Mouse (Mus musculus): ENCODE measurements at regions not wholly inside any gene's neighbourhood (a gene's known extent, or its start where the extent isn't known, plus 50 kb on each side); places are given as distances from the start of the nearest gene placed in this dataset.

DNA sequence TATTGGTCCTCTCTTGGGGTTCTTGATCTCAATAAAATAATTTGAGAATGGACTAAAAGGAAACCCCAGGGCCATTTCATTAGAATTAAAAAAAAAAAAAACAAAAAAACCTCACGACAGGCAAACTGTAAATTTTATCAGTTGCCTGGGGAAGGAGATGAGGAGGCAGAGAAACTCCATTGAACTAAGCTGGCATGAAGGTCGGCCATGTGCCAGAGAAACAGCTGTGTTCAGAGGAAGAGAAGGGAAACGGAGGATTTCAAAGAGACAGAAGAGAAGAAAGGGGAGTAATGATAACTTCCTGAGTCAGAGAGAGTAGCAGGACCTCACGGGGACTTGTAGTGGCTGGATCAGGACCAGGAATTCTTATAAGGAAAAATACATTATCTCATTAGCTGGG lies 377.7 kb downstream of the Eipr1 start:
- DNase-seq: no peak
- WGBS (ENCODE audit: insufficient replicate concordance): 27% methylated on average over 4 of the region's 4 CpGs

DNA sequence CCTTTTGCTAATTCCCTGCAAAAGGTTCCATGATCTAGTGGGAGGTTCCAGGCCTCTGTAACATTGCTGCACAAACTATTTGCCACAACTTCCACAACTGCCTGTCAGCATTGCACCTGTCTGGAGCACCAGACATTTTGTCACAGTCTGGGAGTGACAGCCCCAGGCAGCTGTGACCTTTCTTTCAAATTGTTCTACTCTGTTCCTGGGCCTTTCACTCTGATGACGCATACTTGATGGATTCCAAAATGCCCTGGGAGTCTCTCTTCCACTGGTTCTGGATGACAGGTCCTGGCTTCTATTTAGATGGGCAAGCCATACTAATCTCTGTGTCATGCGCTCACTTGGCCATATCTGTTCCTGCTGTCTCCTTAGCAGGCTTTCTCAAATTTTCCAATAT lies 382.7 kb downstream of the Eipr1 start:
- H3K36me3 ChIP-seq: no peaks in the 10 kb centered on the region
- no peaks in the 10 kb centered on the region for H3K27me3 ChIP-seq
- H3K4me3 ChIP-seq (replicated peaks): no peak overlapping the region
- no peak overlapping the region for H3K9ac ChIP-seq
- ATAC-seq (ENCODE audit: low read depth): no peak
- no peak overlapping the region for H3K4me2 ChIP-seq
- no peaks in the 10 kb centered on the region for H3K4me1 ChIP-seq (replicated peaks)
- H3K9me3 ChIP-seq (replicated peaks): no peaks in the 10 kb centered on the region
- H3K27ac ChIP-seq: no peak overlapping the region
- no peak for DNase-seq
- WGBS (ENCODE audit: insufficient replicate concordance): 75% methylated on average over 2 of the region's 2 CpGs

More for the DNA sequence above, 377.7 kb downstream of the Eipr1 start:
- Histone ChIP-seq H3K4me1 (replicated peaks) (no peaks in the 10 kb centered on the region), H3K27ac (no peak overlapping the region), H3K4me3 (replicated peaks) (no peak overlapping the region), H3K4me2 (no peak overlapping the region), H3K36me3 (no peaks in the 10 kb centered on the region), H3K27me3 (no peaks in the 10 kb centered on the region), H3K9ac (no peak overlapping the region), H3K9me3 (replicated peaks) (no peaks in the 10 kb centered on the region)
- ATAC-seq (ENCODE audit: low read depth): no peak

- Histone ChIP-seq H3K4me2 (no peak overlapping the region), H3K4me3 (replicated peaks) (no peak overlapping the region), H3K4me1 (replicated peaks) (no peaks in the 10 kb centered on the region), H3K9me3 (replicated peaks) (no peaks in the 10 kb centered on the region), H3K27me3 (no peaks in the 10 kb centered on the region), H3K36me3 (no peaks in the 10 kb centered on the region), H3K27ac (no peak overlapping the region), H3K9ac (no peak overlapping the region)
- WGBS (ENCODE audit: insufficient replicate concordance): 53% methylated on average over 5 of the region's 5 CpGs
- no peak for DNase-seq
- no peak for ATAC-seq (ENCODE audit: low read depth)
Measured at GRCm38 (mm10) chr12:29136850-29137268, 385.3 kb downstream of the Eipr1 start.

DNA sequence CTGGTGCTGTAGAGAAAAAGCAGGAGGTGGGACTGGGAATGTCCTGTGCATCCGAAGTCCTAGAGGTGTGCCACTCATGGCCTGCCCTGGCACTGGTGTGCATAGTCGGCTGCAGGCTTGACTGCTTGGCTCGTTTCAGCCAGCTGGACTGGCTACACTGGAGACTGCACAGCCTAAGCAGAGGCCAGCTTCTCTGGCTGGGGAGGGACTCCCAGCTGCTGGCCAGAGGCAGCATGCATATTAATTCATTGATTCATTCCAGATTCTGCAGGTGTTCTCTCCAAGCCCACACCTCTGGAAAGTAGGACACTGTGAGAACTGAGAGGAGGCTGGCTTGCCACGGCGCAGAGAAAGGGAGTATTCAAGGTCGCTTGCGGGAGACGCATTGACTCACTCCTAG lies 385.9 kb downstream of the Eipr1 start:
- H3K27ac ChIP-seq: no peak overlapping the region
- H3K9ac ChIP-seq: no peak overlapping the region
- 69% methylated on average over 8 of the region's 8 CpGs for WGBS (ENCODE audit: insufficient replicate concordance)
- H3K4me1 ChIP-seq (replicated peaks): no peaks in the 10 kb centered on the region
- no peak overlapping the region for H3K4me2 ChIP-seq
- no peak for DNase-seq
- ATAC-seq (ENCODE audit: low read depth): no peak
- no peaks in the 10 kb centered on the region for H3K36me3 ChIP-seq
- no peaks in the 10 kb centered on the region for H3K27me3 ChIP-seq
- no peak overlapping the region for H3K4me3 ChIP-seq (replicated peaks)
- no peaks in the 10 kb centered on the region for H3K9me3 ChIP-seq (replicated peaks)

- ATAC-seq (ENCODE audit: low read depth) (no peak), DNase-seq (no peak)
- WGBS (ENCODE audit: insufficient replicate concordance): 35% methylated on average over 3 of the region's 3 CpGs
- no peaks in the 10 kb centered on the region for H3K27me3 ChIP-seq
- no peak overlapping the region for H3K9ac ChIP-seq
- H3K36me3 ChIP-seq: no peaks in the 10 kb centered on the region
- no peaks in the 10 kb centered on the region for H3K4me1 ChIP-seq (replicated peaks)
- H3K4me2 ChIP-seq: no peak overlapping the region
- no peaks in the 10 kb centered on the region for H3K9me3 ChIP-seq (replicated peaks)
- H3K4me3 ChIP-seq (replicated peaks): no peak overlapping the region
- H3K27ac ChIP-seq: no peak overlapping the region
Measured at GRCm38 (mm10) chr12:29140576-29140975, 387.6 kb upstream of the Myt1l start.

DNA sequence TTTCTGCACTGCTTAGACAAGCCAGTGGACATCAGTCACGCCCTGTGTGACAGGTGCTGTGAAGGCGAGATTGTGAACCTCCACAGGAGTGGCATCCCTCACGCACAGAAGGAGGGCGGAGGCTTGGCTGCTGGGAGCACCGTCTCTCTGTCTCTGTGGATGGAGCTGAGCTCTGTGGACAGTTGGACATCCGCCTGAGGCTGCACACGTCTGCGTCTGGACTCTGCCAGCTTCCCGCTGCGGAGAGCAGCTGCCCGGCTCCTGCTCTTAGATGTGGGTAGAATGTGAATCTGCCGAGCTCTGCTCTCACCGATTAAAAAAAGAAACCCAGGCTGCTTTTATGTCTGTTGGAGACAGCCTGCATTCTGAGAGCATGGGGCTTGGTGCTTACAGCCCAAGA lies 387.1 kb upstream of the Myt1l start:
- no peaks in the 10 kb centered on the region for H3K9me3 ChIP-seq (replicated peaks)
- no peaks in the 10 kb centered on the region for H3K4me1 ChIP-seq (replicated peaks)
- WGBS (ENCODE audit: insufficient replicate concordance): 57% methylated on average over 13 of the region's 13 CpGs
- no peak overlapping the region for H3K27ac ChIP-seq
- no peaks in the 10 kb centered on the region for H3K36me3 ChIP-seq
- no peaks in the 10 kb centered on the region for H3K27me3 ChIP-seq
- DNase-seq (no peak), ATAC-seq (ENCODE audit: low read depth) (no peak)
- no peak overlapping the region for H3K4me3 ChIP-seq (replicated peaks)
- no peak overlapping the region for H3K4me2 ChIP-seq
- H3K9ac ChIP-seq: no peak overlapping the region

DNA sequence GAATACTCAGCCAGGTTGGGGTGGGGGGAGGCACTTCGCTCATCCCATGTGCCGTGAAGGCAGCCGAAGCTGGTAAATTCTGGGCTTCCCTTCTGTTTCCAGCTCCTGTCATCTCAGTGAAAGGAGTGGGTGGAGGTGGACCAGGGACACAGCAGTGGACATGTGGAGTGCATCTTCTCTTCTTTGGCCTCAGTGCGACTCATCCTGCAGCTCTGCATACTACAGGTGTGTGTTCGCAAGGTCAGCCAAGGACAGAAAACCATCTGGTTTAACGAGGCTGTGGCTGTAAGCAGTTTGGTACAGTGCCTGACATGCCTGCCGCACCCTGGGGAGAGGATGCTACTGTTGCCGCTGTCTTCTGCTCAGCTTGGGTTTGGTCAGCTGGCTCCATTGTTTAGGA lies 386.3 kb upstream of the Myt1l start:
- H3K36me3 ChIP-seq: no peaks in the 10 kb centered on the region
- H3K4me1 ChIP-seq (replicated peaks): no peaks in the 10 kb centered on the region
- H3K4me3 ChIP-seq (replicated peaks): no peak overlapping the region
- no peak for DNase-seq
- H3K27ac ChIP-seq: no peak overlapping the region
- WGBS (ENCODE audit: insufficient replicate concordance): 67% methylated on average over 8 of the region's 8 CpGs
- no peaks in the 10 kb centered on the region for H3K9me3 ChIP-seq (replicated peaks)
- H3K27me3 ChIP-seq: no peaks in the 10 kb centered on the region
- H3K9ac ChIP-seq: no peak overlapping the region
- no peak for ATAC-seq (ENCODE audit: low read depth)
- no peak overlapping the region for H3K4me2 ChIP-seq

DNA sequence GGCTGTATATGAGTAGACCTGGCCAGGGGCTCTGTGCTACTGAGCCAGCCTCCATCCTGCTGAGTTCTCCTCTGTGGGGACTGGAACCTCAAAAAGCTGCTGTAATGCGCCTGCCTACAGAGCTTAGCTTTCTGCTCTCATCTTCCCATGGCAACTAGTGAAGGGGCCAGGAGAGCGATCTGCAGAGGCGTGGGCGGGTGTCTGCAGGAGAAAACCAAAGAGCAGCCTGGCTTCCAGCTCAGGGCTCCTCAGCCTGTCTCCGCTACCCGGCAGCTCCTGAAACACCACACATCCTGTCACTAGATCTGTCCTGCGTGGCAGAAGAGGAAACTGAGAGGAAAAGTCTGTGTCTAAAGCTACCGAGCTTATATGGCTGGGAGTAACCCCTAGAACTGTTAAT lies 384.9 kb upstream of the Myt1l start:
- Histone ChIP-seq H3K9ac (no peak overlapping the region), H3K36me3 (no peaks in the 10 kb centered on the region), H3K27me3 (no peaks in the 10 kb centered on the region), H3K4me3 (replicated peaks) (no peak overlapping the region), H3K27ac (no peak overlapping the region), H3K4me2 (no peak overlapping the region), H3K9me3 (replicated peaks) (no peaks in the 10 kb centered on the region), H3K4me1 (replicated peaks) (no peaks in the 10 kb centered on the region)
- DNase-seq: no peak
- no peak for ATAC-seq (ENCODE audit: low read depth)
- 32% methylated on average over 8 of the region's 8 CpGs for WGBS (ENCODE audit: insufficient replicate concordance)

- Histone ChIP-seq H3K27me3 (no peaks in the 10 kb centered on the region), H3K27ac (no peak overlapping the region), H3K36me3 (no peaks in the 10 kb centered on the region), H3K9me3 (replicated peaks) (no peaks in the 10 kb centered on the region), H3K4me1 (replicated peaks) (no peaks in the 10 kb centered on the region), H3K9ac (no peak overlapping the region), H3K4me2 (no peak overlapping the region), H3K4me3 (replicated peaks) (no peak overlapping the region)
- WGBS (ENCODE audit: insufficient replicate concordance): 65% methylated on average over 1 of the region's 1 CpGs
- ATAC-seq (ENCODE audit: low read depth) (no peak), DNase-seq (no peak)
Measured at GRCm38 (mm10) chr12:29160920-29161319, 367.3 kb upstream of the Myt1l start.

DNA sequence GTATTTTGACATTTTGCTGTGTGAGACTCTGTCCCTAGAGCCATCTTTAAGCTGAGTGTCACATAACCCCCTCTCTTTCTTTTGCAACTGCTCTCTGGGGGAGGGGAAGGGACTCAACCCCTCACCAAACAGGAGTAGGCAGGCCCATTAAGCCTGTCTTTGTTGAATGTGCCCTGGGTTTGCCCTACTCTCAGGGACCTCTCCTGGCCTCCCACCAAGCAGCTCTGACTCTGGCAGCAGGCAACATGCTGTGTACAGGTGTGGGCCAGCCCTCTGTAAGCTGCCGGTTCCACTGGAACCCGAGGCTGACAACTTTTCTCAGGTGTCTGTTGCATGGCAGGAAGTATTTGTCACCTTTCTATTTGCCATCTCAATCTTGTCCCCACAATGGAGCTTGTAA lies 366.6 kb upstream of the Myt1l start:
- H3K4me2 ChIP-seq: no peak overlapping the region
- ATAC-seq (ENCODE audit: low read depth) (no peak), DNase-seq (no peak)
- H3K36me3 ChIP-seq: no peaks in the 10 kb centered on the region
- H3K9me3 ChIP-seq (replicated peaks): no peaks in the 10 kb centered on the region
- WGBS (ENCODE audit: insufficient replicate concordance): 32% methylated on average over 2 of the region's 2 CpGs
- no peak overlapping the region for H3K9ac ChIP-seq
- no peaks in the 10 kb centered on the region for H3K4me1 ChIP-seq (replicated peaks)
- H3K4me3 ChIP-seq (replicated peaks): no peak overlapping the region
- H3K27me3 ChIP-seq: no peaks in the 10 kb centered on the region
- no peak overlapping the region for H3K27ac ChIP-seq

DNA sequence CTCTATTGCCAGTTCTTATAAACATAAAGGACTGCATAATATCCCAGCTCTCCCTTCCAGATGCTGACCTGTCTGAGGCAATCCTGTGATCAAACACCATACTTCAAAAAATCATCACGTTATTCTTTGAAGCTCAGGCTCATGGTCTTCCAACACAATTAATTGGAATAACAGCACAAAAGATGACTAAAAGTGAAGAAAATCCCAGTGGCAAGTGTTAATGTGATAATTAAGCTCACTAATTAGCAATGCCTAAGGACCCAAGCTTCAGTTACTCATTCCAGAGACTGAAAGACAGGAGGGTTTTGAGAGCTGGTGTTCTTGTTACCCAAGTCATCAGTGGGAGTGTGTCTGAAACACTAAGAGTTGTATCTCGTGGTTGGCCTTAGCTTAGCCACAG lies 363.5 kb upstream of the Myt1l start:
- no peaks in the 10 kb centered on the region for H3K27me3 ChIP-seq
- H3K9ac ChIP-seq: no peak overlapping the region
- H3K9me3 ChIP-seq (replicated peaks): no peaks in the 10 kb centered on the region
- 48% methylated on average over 2 of the region's 2 CpGs for WGBS (ENCODE audit: insufficient replicate concordance)
- H3K4me2 ChIP-seq: no peak overlapping the region
- ATAC-seq (ENCODE audit: low read depth) (no peak), DNase-seq (no peak)
- H3K4me1 ChIP-seq (replicated peaks): no peaks in the 10 kb centered on the region
- H3K4me3 ChIP-seq (replicated peaks): no peak overlapping the region
- H3K27ac ChIP-seq: no peak overlapping the region
- no peaks in the 10 kb centered on the region for H3K36me3 ChIP-seq

GRCm38 (mm10) chr12:29166316-29166715 lies 361.9 kb upstream of the Myt1l start:
- H3K27me3 ChIP-seq: no peaks in the 10 kb centered on the region
- WGBS (ENCODE audit: insufficient replicate concordance): 27% methylated on average over 2 of the region's 2 CpGs
- H3K4me3 ChIP-seq (replicated peaks): no peak overlapping the region
- no peak overlapping the region for H3K9ac ChIP-seq
- H3K27ac ChIP-seq: no peak overlapping the region
- H3K9me3 ChIP-seq (replicated peaks): no peaks in the 10 kb centered on the region
- ATAC-seq (ENCODE audit: low read depth) (no peak), DNase-seq (no peak)
- H3K36me3 ChIP-seq: no peaks in the 10 kb centered on the region
- H3K4me2 ChIP-seq: no peak overlapping the region
- no peaks in the 10 kb centered on the region for H3K4me1 ChIP-seq (replicated peaks)

- Histone ChIP-seq H3K27ac (no peak overlapping the region), H3K4me2 (no peak overlapping the region), H3K36me3 (no peaks in the 10 kb centered on the region), H3K9ac (no peak overlapping the region), H3K9me3 (replicated peaks) (no peaks in the 10 kb centered on the region), H3K4me3 (replicated peaks) (no peak overlapping the region), H3K27me3 (no peaks in the 10 kb centered on the region), H3K4me1 (replicated peaks) (no peaks in the 10 kb centered on the region)
- WGBS (ENCODE audit: insufficient replicate concordance): 62% methylated on average over 6 of the region's 6 CpGs
- no peak for DNase-seq
- ATAC-seq (ENCODE audit: low read depth): no peak
Measured at GRCm38 (mm10) chr12:29167922-29168321, 360.3 kb upstream of the Myt1l start.

All from liver, embryonic 13.5 days (tissue).